Mouse (Mus musculus) midbrain, embryonic 14.5 days (tissue): ENCODE data around the gene Minos1. TPM values are rescaled to one million over a fixed set of nuclear protein-coding genes. Genes with fewer than 3 reads are reported as not detected.
A peak's percentile ranks its signal among the peaks of the same experiment; 100 is the strongest.

ENCODE experiments used
- ATAC-seq: fragments of 200-750 bp; cut with Nextera tagmentation; 2 replicates; pipeline ENCODE4 v1.8.0; 2017; ENCODE audit warnings: moderate number of reproducible peaks, moderate library complexity; ENCODE audit not compliant: low FRiP score, low TSS enrichment
- DNase-seq: peaks from one replicate; pipeline ENCODE4 v3.0.0-alpha.2; 2015
- H3K27ac ChIP-seq: fragments of 300-500 bp; sonication (generic); replicated peaks from 2 replicates; pipeline ENCODE4 v1.5.1; 2014; ENCODE audit warnings: mild to moderate bottlenecking, low read depth, low read length, moderate library complexity
- H3K27me3 ChIP-seq: fragments of 300-500 bp; sonication (generic); 2 replicates; pipeline ENCODE4 v1.6.1; 2014; ENCODE audit warnings: low read length, control low read depth, mixed read lengths; ENCODE audit not compliant: control insufficient read depth, insufficient read depth
- H3K36me3 ChIP-seq: fragments of 300-500 bp; sonication (generic); 2 replicates; pipeline ENCODE4 v1.6.1; 2014; ENCODE audit warnings: low read length, control low read depth; ENCODE audit not compliant: control insufficient read depth, insufficient read depth
- H3K4me1 ChIP-seq: fragments of 300-500 bp; sonication (generic); 2 replicates; pipeline ENCODE4 v1.6.1; 2014; ENCODE audit warnings: mild to moderate bottlenecking, antibody characterized with exemption, low read length, control low read depth; ENCODE audit not compliant: control insufficient read depth, insufficient read depth
- H3K4me2 ChIP-seq: fragments of 300-500 bp; sonication (generic); 2 replicates; pipeline ENCODE4 v1.6.1; 2014; ENCODE audit warnings: mild to moderate bottlenecking, low read length, moderate library complexity
- H3K4me3 ChIP-seq: fragments of 300-500 bp; sonication (generic); replicated peaks from 2 replicates; pipeline ENCODE4 v1.5.1; 2014; ENCODE audit warnings: low read depth, low read length
- H3K9ac ChIP-seq: fragments of 300-500 bp; sonication (generic); replicated peaks from 2 replicates; pipeline ENCODE4 v1.6.1; 2014; ENCODE audit warnings: mild to moderate bottlenecking, low read length, moderate library complexity
- H3K9me3 ChIP-seq: fragments of 300-500 bp; sonication (generic); 2 replicates; pipeline ENCODE4 v1.6.1; 2016; ENCODE audit warnings: low read length, control low read depth, mixed read lengths; ENCODE audit not compliant: control insufficient read depth
- WGBS: fragments of 180-500 bp; shearing (Covaris S2); extraction: QIAGEN DNeasy Blood & Tissue Kit; methylation state at CpG from one replicate; pipeline ENCODE4 v1.1.7; 2014; 5-methylcytosine and 5-hydroxymethylcytosine counted together
- polyA plus RNA-seq: library from polyadenylated mRNA; unstranded; fragments of >200 nt; fragmentation: Nextera tagmentation; extraction: Ambion mirVana; gene quantifications from 2 replicates; pipeline ENCODE4 v1.2.1, GENCODE M21; 2014

The Minos1 gene
- polyA plus RNA-seq, 1 experiment from 2014 or later = 346 TPM

DNA sequence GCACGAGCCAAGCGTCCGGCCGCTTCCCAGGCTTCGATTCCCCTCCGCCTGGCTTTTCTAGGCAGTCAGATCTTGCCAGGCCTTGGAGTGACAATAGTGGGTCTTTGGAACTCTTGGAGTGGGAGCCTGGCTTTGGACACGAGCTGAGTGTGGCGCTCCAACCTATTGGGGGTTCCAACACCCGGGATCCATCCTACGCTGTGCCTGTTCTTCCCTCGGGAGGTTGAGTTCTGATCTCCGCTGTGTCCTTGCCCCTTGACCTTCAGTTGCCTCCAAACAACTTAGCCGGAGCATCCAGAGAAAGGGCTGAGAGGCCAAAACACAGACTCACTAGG, 37.8 kb downstream of the Minos1 start:
- Histone ChIP-seq H3K9ac (peak overlapping the region; percentile 59; the same call in 1 of the 2 replicates), H3K36me3 (no peaks in the 10 kb centered on the region), H3K4me1 (peaks cover 15% of the 10 kb centered on the region; the same call in 1 of the 2 replicates), H3K4me2 (peak overlapping the region; percentile 89), H3K9me3 (no peaks in the 10 kb centered on the region), H3K27me3 (peaks cover 39% of the 10 kb centered on the region), H3K4me3 (peak overlapping the region; percentile 49), H3K27ac (no peak overlapping the region)
- WGBS = 22% methylated on average over 13 of the region's 13 CpGs
- ATAC-seq (no peak), DNase-seq (no peak)

GRCm38 (mm10) chr4:139092356-139093195, 38.3 kb downstream of the Minos1 start, which contains the start of gene Nbl1:
TSS of gene Nbl1 (minus strand) at chr4:139092993.
- DNase-seq (peak; percentile 51), ATAC-seq (no peak)
- peak within 1 kb of the TSS; percentile 59 for H3K9ac ChIP-seq
- H3K36me3 ChIP-seq = no peaks in the 10 kb centered on the region
- peaks cover 15% of the 10 kb centered on the region; the same call in 1 of the 2 replicates for H3K4me1 ChIP-seq
- peak within 1 kb of the TSS; percentile 22 for H3K27ac ChIP-seq
- under 1% methylated on average over 98 of the region's 105 CpGs for WGBS
- peaks cover 39% of the 10 kb centered on the region for H3K27me3 ChIP-seq
- H3K9me3 ChIP-seq = no peaks in the 10 kb centered on the region
- peak within 1 kb of the TSS; percentile 49 for H3K4me3 ChIP-seq
- H3K4me2 ChIP-seq = peak within 1 kb of the TSS; percentile 89

GRCm38 (mm10) chr4:139091478-139092355, 39.2 kb downstream of the Minos1 start:
- Histone ChIP-seq H3K27me3 (peaks cover 39% of the 10 kb centered on the region), H3K27ac (peak overlapping the region; percentile 22), H3K4me2 (peak overlapping the region; percentile 89), H3K36me3 (no peaks in the 10 kb centered on the region), H3K9ac (peak overlapping the region; percentile 59; the same call in 1 of the 2 replicates), H3K9me3 (no peaks in the 10 kb centered on the region), H3K4me1 (peaks cover 15% of the 10 kb centered on the region; the same call in 1 of the 2 replicates), H3K4me3 (peak overlapping the region; percentile 49)
- DNase-seq = peak; percentile 66
- WGBS = under 1% methylated on average over 28 of the region's 28 CpGs
- ATAC-seq = peak; percentile 32; the same call in 1 of the 2 replicates

GRCm38 (mm10) chr4:139091066-139091465, 39.8 kb downstream of the Minos1 start:
- Histone ChIP-seq H3K4me3 (no peak overlapping the region), H3K4me1 (peaks cover 15% of the 10 kb centered on the region; the same call in 1 of the 2 replicates), H3K4me2 (peak overlapping the region; percentile 89), H3K9ac (no peak overlapping the region), H3K27me3 (peaks cover 39% of the 10 kb centered on the region), H3K36me3 (no peaks in the 10 kb centered on the region), H3K27ac (peak overlapping the region; percentile 22; the same call in 1 of the 2 replicates), H3K9me3 (no peaks in the 10 kb centered on the region)
- ATAC-seq = no peak
- WGBS = 34% methylated on average over 7 of the region's 7 CpGs
- DNase-seq = no peak

DNA sequence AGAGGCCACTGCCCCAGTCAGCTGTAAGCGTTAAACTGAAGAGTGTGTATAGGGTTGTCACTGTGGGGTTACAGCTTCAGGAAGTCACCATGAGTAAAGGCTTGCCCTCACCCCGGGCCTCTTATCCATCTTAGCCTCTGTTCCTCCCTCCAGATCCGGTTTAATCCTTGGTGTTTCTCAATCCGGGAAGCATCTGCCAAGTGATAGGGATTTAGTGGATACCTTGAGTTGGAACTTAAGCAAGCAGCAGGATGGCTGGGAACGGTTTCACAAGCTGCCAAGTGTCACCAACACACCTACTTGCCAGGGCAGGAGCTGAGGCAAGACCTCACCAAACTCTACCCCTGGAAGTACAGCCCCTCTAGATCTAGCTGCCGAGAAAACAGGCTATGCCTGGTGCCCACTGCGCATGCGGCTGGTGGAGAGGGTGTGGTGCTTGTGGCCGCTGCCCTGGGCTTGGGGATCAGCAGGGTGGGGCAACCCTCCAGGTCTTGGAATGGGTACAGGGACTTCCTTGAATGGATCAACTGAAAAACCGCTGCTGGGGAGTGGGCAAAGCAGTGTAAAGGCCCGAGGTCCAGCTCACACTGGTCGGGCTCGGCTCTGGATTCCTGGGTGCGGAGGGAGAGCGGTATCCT, 40.5 kb downstream of the Minos1 start:
- no peak overlapping the region for H3K9ac ChIP-seq
- H3K4me2 ChIP-seq = no peak overlapping the region
- no peak overlapping the region for H3K27ac ChIP-seq
- peaks cover 39% of the 10 kb centered on the region for H3K27me3 ChIP-seq
- no peak overlapping the region for H3K4me3 ChIP-seq
- H3K36me3 ChIP-seq = no peaks in the 10 kb centered on the region
- peaks cover 15% of the 10 kb centered on the region; the same call in 1 of the 2 replicates for H3K4me1 ChIP-seq
- DNase-seq = no peak
- H3K9me3 ChIP-seq = no peaks in the 10 kb centered on the region
- no peak for ATAC-seq
- 68% methylated on average over 15 of the region's 15 CpGs for WGBS

DNA sequence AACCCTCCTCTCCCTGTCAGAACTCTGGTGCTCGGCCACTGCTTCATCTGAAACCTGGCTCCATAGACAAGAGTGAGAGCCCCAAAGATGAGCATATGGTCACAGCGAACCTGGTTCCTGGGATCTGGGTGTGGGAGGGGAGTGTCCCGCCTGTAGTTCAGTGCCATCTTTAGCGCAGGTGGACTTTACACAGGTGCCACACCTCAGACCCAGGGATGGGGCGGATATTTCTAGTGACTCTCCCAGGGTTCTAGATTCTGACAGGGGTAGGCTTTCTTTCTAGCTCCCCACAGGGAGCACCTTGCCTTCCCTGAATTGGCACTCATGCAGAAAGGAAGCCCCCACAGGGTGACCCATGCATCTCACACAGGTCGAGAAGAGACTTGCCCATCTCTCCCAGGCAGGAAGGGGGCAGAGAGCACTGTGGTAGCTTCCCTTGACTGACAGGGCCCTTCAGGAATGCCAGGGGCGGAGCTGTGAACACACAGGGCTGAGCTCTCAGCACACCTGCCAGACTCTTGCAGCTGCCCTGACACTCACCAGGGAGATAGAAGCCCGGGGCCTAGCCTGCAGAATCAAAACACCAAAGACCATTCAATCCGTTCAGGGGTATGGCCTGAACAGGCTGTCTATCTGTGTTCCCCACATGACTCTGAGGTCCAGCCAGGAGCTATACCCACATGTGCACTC, 41.8 kb downstream of the Minos1 start:
- no peak overlapping the region for H3K4me2 ChIP-seq
- no peak overlapping the region for H3K4me3 ChIP-seq
- peak overlapping the region; percentile 9; the same call in 1 of the 2 replicates for H3K9ac ChIP-seq
- H3K36me3 ChIP-seq = no peaks in the 10 kb centered on the region
- H3K9me3 ChIP-seq = no peaks in the 10 kb centered on the region
- WGBS = 61% methylated on average over 9 of the region's 9 CpGs
- ATAC-seq = no peak
- H3K4me1 ChIP-seq = peaks cover 15% of the 10 kb centered on the region; the same call in 1 of the 2 replicates
- H3K27me3 ChIP-seq = peaks cover 35% of the 10 kb centered on the region
- no peak overlapping the region for H3K27ac ChIP-seq
- no peak for DNase-seq

- Histone ChIP-seq H3K9me3 (no peaks in the 10 kb centered on the region), H3K4me3 (no peak overlapping the region), H3K9ac (no peak overlapping the region), H3K36me3 (no peaks in the 10 kb centered on the region), H3K4me1 (peaks cover 22% of the 10 kb centered on the region), H3K27me3 (peaks cover 13% of the 10 kb centered on the region; the same call in 1 of the 2 replicates), H3K4me2 (no peak overlapping the region), H3K27ac (no peak overlapping the region)
- DNase-seq (no peak), ATAC-seq (no peak)
- WGBS = 75% methylated on average over 4 of the region's 4 CpGs
Measured at GRCm38 (mm10) chr4:139086984-139087383, 43.9 kb downstream of the Minos1 start.

- H3K4me2 ChIP-seq = no peak overlapping the region
- peaks cover 18% of the 10 kb centered on the region for H3K4me1 ChIP-seq
- H3K4me3 ChIP-seq = no peak overlapping the region
- ATAC-seq (no peak; the same call in 1 of the 2 replicates), DNase-seq (peak; percentile 95)
- no peak overlapping the region for H3K9ac ChIP-seq
- peaks cover 4% of the 10 kb centered on the region; the same call in 1 of the 2 replicates for H3K27me3 ChIP-seq
- no peaks in the 10 kb centered on the region for H3K36me3 ChIP-seq
- H3K27ac ChIP-seq = no peak overlapping the region
- WGBS = 22% methylated on average over 5 of the region's 5 CpGs
- H3K9me3 ChIP-seq = no peaks in the 10 kb centered on the region
Measured at GRCm38 (mm10) chr4:139086037-139086436, 44.9 kb downstream of the Minos1 start.
